Mouse (Mus musculus): Measurements from ENCODE around the gene Cdc25a. TPM values are rescaled to one million over a fixed set of nuclear protein-coding genes. Genes with fewer than 3 reads are reported as not detected.

Cdc25a gene
- polyA plus RNA-seq, 1 experiment from 2014 or later = 22.0 TPM

DNA sequence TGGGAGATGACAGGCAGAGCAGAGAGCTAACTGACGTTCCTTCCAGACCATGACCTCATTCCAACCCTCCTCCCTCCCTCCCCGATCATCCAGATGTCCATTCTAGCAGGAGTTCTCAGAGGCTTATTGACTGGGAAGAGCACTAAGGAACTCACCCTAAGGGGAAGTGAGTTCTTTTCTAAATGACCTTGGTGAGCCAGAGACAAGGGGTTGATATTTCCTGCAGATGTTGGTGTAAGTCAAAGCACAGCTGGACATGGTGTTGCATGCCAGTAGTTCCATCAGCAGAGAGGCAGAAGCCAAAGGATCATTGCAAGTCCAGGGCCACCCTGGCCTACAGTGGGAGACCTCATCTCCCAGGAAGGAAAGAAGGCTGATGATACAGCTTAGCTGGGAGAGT lies 22.6 kb downstream of the Cdc25a start:
- peaks cover 7% of the 10 kb centered on the region; the same call in 1 of the 2 replicates for H3K4me1 ChIP-seq (ENCODE audit: control insufficient read depth, insufficient read depth, low read length)
- no peaks in the 10 kb centered on the region for H3K27me3 ChIP-seq (ENCODE audit: control insufficient read depth, insufficient read depth, low read length)
- no peak overlapping the region for H3K4me2 ChIP-seq
- H3K36me3 ChIP-seq (ENCODE audit: control insufficient read depth, insufficient read depth, low read length) = 0 out of 2 replicates have a peak, but pooled peaks cover 8% of the 10 kb centered on the region
- no peak for ATAC-seq (replicated peaks; ENCODE audit: insufficient number of reproducible peaks, low FRiP score, low TSS enrichment)
- H3K9ac ChIP-seq (ENCODE audit: low read depth, low read length) = no peak overlapping the region
- H3K9me3 ChIP-seq (replicated peaks; ENCODE audit: control insufficient read depth, low read length) = no peaks in the 10 kb centered on the region
- H3K4me3 ChIP-seq (ENCODE audit: low read depth, low read length) = no peak overlapping the region
- 32% methylated on average over 2 of the region's 2 CpGs for WGBS (ENCODE audit: insufficient replicate concordance)
- no peak overlapping the region for H3K27ac ChIP-seq (ENCODE audit: low read depth, low read length)

DNA sequence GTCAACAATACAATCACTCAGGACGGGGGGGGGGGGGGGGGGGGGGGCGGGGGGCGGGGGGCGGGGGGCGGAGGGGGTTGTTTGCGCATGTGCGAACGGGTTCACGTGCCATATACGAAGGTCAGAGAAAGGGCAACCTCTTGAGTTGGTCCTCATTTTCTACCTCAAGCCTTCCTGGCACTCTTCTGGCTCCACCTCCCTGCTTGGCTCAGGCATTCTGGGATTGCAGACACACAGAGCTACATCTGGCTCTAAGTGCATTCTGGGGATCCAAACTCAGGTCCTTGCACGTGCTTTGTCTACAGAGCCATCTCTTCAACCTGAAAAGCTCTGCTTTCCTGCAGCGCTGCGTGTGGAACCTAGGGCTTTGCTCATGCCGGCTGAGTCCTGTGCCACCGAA lies 24.0 kb downstream of the Cdc25a start:
- ATAC-seq (replicated peaks; ENCODE audit: insufficient number of reproducible peaks, low FRiP score, low TSS enrichment) = no peak
- Histone ChIP-seq H3K27me3 (ENCODE audit: control insufficient read depth, insufficient read depth, low read length) (no peaks in the 10 kb centered on the region), H3K4me2 (no peak overlapping the region), H3K9ac (ENCODE audit: low read depth, low read length) (0 out of 2 replicates have a peak overlapping the region, but pooled peaks have one; percentile 46), H3K9me3 (replicated peaks; ENCODE audit: control insufficient read depth, low read length) (no peaks in the 10 kb centered on the region), H3K27ac (ENCODE audit: low read depth, low read length) (peak overlapping the region; percentile 22; the same call in 1 of the 2 replicates), H3K4me1 (ENCODE audit: control insufficient read depth, insufficient read depth, low read length) (peaks cover 5% of the 10 kb centered on the region; the same call in 1 of the 2 replicates), H3K4me3 (ENCODE audit: low read depth, low read length) (no peak overlapping the region), H3K36me3 (ENCODE audit: control insufficient read depth, insufficient read depth, low read length) (0 out of 2 replicates have a peak, but pooled peaks cover 4% of the 10 kb centered on the region)
- WGBS (ENCODE audit: insufficient replicate concordance) = 61% methylated on average over 7 of the region's 15 CpGs

DNA sequence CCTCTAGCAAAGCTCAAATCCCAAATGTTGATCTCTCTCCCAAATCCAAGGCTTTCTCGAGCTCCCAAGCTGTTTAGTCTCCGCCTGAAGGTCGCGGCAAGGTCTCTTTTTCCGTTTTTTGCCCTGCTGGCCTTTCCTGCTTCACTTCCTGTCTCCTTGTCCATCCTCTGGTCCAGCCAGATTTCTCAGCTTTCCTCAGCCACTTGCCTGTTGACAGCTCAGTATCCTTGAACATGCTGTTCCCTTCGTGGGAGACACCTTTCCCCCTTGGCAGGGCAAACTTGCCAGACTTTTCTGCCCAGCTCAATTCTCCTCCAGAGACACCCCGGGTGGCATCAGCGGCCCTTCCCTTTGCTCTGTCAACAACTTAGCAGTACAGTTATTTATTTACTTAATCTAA lies 24.4 kb downstream of the Cdc25a start:
- no peak overlapping the region for H3K4me3 ChIP-seq (ENCODE audit: low read depth, low read length)
- H3K27ac ChIP-seq (ENCODE audit: low read depth, low read length) = peak overlapping the region; percentile 22; the same call in 1 of the 2 replicates
- no peaks in the 10 kb centered on the region for H3K9me3 ChIP-seq (replicated peaks; ENCODE audit: control insufficient read depth, low read length)
- 0 out of 2 replicates have a peak, but pooled peaks cover 4% of the 10 kb centered on the region for H3K36me3 ChIP-seq (ENCODE audit: control insufficient read depth, insufficient read depth, low read length)
- H3K27me3 ChIP-seq (ENCODE audit: control insufficient read depth, insufficient read depth, low read length) = no peaks in the 10 kb centered on the region
- WGBS (ENCODE audit: insufficient replicate concordance) = 54% methylated on average over 8 of the region's 8 CpGs
- H3K4me1 ChIP-seq (ENCODE audit: control insufficient read depth, insufficient read depth, low read length) = peaks cover 3% of the 10 kb centered on the region; the same call in 1 of the 2 replicates
- H3K4me2 ChIP-seq = no peak overlapping the region
- H3K9ac ChIP-seq (ENCODE audit: low read depth, low read length) = 0 out of 2 replicates have a peak overlapping the region, but pooled peaks have one; percentile 46
- no peak for ATAC-seq (replicated peaks; ENCODE audit: insufficient number of reproducible peaks, low FRiP score, low TSS enrichment)

DNA sequence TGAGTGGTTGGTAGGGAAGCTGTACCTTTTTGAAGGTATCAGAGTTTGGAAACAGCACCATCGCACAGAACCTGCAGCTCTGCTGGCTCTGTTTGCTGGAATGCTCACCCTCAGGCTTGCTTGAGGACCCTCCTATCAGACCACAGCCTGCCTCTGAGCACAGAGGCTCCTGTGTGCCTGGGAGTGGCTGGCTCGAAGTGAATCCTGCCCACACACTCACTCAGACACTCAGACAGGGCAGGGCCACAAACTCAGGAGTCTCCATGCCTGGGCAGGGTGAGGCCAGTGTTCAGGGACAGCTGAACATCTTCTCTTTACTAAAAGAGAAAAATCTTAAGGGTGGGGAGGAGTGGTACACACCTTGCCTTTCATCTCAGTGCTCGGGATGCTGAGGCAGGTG lies 25.2 kb downstream of the Cdc25a start:
- H3K4me1 ChIP-seq (ENCODE audit: control insufficient read depth, insufficient read depth, low read length) = peaks cover 3% of the 10 kb centered on the region; the same call in 1 of the 2 replicates
- no peaks in the 10 kb centered on the region for H3K27me3 ChIP-seq (ENCODE audit: control insufficient read depth, insufficient read depth, low read length)
- H3K9ac ChIP-seq (ENCODE audit: low read depth, low read length) = no peak overlapping the region
- 83% methylated on average over 3 of the region's 3 CpGs for WGBS (ENCODE audit: insufficient replicate concordance)
- H3K4me2 ChIP-seq = no peak overlapping the region
- no peak overlapping the region for H3K27ac ChIP-seq (ENCODE audit: low read depth, low read length)
- H3K9me3 ChIP-seq (replicated peaks; ENCODE audit: control insufficient read depth, low read length) = no peaks in the 10 kb centered on the region
- 0 out of 2 replicates have a peak, but pooled peaks cover 2% of the 10 kb centered on the region for H3K36me3 ChIP-seq (ENCODE audit: control insufficient read depth, insufficient read depth, low read length)
- no peak for ATAC-seq (replicated peaks; ENCODE audit: insufficient number of reproducible peaks, low FRiP score, low TSS enrichment)
- H3K4me3 ChIP-seq (ENCODE audit: low read depth, low read length) = no peak overlapping the region

DNA sequence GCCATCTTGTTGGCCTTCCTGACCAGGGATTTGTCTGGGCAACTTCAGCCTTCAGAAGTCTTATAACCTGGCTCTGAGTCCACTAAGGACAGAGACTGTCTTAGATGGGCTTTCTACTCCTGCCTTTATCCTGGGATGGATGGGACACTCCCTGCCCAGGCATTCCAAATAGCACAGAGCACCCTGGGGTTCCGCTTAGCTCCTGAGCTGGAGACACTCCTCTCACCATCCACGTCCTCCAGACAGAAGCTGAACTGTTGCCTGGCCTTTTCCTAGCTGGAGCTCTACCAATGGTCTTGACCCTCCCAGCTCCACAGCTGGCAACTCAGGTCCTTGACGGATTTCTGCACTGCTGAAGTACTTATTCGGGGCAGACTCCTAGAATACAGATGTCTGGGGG lies 26.9 kb downstream of the Cdc25a start:
- ATAC-seq (replicated peaks; ENCODE audit: insufficient number of reproducible peaks, low FRiP score, low TSS enrichment) = no peak
- no peak overlapping the region for H3K4me3 ChIP-seq (ENCODE audit: low read depth, low read length)
- no peak overlapping the region for H3K27ac ChIP-seq (ENCODE audit: low read depth, low read length)
- no peak overlapping the region for H3K4me2 ChIP-seq
- peaks cover 3% of the 10 kb centered on the region; the same call in 1 of the 2 replicates for H3K4me1 ChIP-seq (ENCODE audit: control insufficient read depth, insufficient read depth, low read length)
- no peaks in the 10 kb centered on the region for H3K27me3 ChIP-seq (ENCODE audit: control insufficient read depth, insufficient read depth, low read length)
- 61% methylated on average over 4 of the region's 4 CpGs for WGBS (ENCODE audit: insufficient replicate concordance)
- no peak overlapping the region for H3K9ac ChIP-seq (ENCODE audit: low read depth, low read length)
- no peaks in the 10 kb centered on the region for H3K9me3 ChIP-seq (replicated peaks; ENCODE audit: control insufficient read depth, low read length)
- no peaks in the 10 kb centered on the region for H3K36me3 ChIP-seq (ENCODE audit: control insufficient read depth, insufficient read depth, low read length)

DNA sequence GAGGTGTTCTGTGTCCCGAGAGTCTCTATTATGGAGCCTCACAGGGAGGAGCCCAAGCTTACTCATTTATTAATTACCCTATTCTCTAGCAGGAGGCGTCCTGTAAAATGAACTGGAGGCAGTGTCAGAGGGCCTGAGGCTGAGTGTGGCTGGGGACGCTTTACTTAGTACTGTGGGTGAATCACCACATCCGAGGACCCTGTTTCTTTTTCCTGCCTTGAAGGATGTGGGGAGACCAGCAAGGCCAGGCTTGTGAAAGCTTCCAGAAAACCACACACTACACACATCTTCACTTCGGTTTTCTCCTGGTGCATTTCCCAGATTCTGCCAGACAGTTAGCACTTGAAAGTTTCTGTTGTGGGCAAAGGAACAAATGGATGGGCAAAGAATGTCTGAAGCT lies 27.4 kb downstream of the Cdc25a start:
- Histone ChIP-seq H3K27ac (ENCODE audit: low read depth, low read length) (no peak overlapping the region), H3K4me1 (ENCODE audit: control insufficient read depth, insufficient read depth, low read length) (peaks cover 5% of the 10 kb centered on the region; the same call in 1 of the 2 replicates), H3K36me3 (ENCODE audit: control insufficient read depth, insufficient read depth, low read length) (no peaks in the 10 kb centered on the region), H3K27me3 (ENCODE audit: control insufficient read depth, insufficient read depth, low read length) (no peaks in the 10 kb centered on the region), H3K9ac (ENCODE audit: low read depth, low read length) (no peak overlapping the region), H3K9me3 (replicated peaks; ENCODE audit: control insufficient read depth, low read length) (no peaks in the 10 kb centered on the region), H3K4me3 (ENCODE audit: low read depth, low read length) (no peak overlapping the region), H3K4me2 (no peak overlapping the region)
- 75% methylated on average over 5 of the region's 5 CpGs for WGBS (ENCODE audit: insufficient replicate concordance)
- no peak for ATAC-seq (replicated peaks; ENCODE audit: insufficient number of reproducible peaks, low FRiP score, low TSS enrichment)

DNA sequence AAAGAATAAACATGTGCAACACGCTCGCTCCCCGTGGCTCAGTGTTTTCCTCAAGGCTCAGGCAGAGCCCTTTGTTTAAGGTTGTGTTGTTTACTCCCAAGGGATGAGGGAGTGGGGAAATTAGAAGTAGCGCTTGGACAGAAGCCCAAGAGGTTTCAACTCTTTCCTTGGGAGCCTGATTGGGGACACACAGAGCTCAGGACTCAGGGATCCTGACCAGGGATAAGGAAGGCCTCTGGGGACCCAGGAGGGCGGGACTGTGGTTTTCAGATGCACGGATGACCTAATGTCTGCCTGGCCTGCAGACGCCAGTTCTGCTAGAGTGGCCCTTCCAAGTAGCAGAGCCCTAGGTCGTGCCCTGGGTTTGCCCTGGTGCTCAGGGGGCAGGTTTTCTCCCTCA lies 31.9 kb downstream of the Cdc25a start:
- H3K36me3 ChIP-seq (ENCODE audit: control insufficient read depth, insufficient read depth, low read length) = no peaks in the 10 kb centered on the region
- H3K4me3 ChIP-seq (ENCODE audit: low read depth, low read length) = no peak overlapping the region
- H3K9me3 ChIP-seq (replicated peaks; ENCODE audit: control insufficient read depth, low read length) = no peaks in the 10 kb centered on the region
- ATAC-seq (replicated peaks; ENCODE audit: insufficient number of reproducible peaks, low FRiP score, low TSS enrichment) = no peak
- no peaks in the 10 kb centered on the region for H3K27me3 ChIP-seq (ENCODE audit: control insufficient read depth, insufficient read depth, low read length)
- H3K27ac ChIP-seq (ENCODE audit: low read depth, low read length) = no peak overlapping the region
- 42% methylated on average over 8 of the region's 8 CpGs for WGBS (ENCODE audit: insufficient replicate concordance)
- peaks cover 3% of the 10 kb centered on the region; the same call in 1 of the 2 replicates for H3K4me1 ChIP-seq (ENCODE audit: control insufficient read depth, insufficient read depth, low read length)
- H3K4me2 ChIP-seq = no peak overlapping the region
- H3K9ac ChIP-seq (ENCODE audit: low read depth, low read length) = peak overlapping the region; percentile 22; the same call in 1 of the 2 replicates

DNA sequence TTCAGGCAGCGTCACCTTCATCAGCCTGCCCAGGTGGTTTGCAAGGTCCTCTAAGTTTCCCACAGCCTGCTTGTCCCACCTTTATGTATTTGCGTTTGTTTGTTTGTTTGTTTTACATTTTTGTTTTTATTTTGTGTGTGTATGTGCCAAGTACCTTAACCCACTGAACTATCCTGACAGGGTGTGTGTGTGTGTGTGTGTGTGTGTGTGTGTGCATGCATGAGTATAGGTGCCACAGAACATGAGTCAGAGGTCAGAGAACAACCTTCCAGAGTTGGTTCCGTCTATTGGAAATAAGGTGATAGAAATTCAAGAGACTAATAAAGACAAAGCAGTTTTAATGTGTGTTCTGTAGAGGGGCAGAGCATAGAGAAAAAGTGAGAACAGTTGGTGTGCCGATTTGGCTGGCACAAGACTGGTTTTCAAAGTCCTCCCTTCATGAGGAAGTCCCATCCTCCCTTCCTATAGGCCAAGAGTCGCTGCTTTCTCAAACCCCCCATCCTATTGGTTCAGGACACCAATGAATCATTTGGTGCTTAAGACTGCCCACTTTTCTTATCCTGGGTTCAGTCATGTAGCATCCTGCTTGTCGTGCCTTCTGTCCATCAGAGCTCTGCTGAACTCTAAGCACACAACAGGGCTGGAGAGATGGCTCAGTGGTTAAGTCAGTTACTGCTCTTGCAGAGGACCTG lies 32.5 kb downstream of the Cdc25a start:
- H3K27ac ChIP-seq (ENCODE audit: low read depth, low read length) = no peak overlapping the region
- WGBS (ENCODE audit: insufficient replicate concordance) = 70% methylated on average over 6 of the region's 6 CpGs
- no peak for ATAC-seq (replicated peaks; ENCODE audit: insufficient number of reproducible peaks, low FRiP score, low TSS enrichment)
- H3K27me3 ChIP-seq (ENCODE audit: control insufficient read depth, insufficient read depth, low read length) = no peaks in the 10 kb centered on the region
- H3K4me1 ChIP-seq (ENCODE audit: control insufficient read depth, insufficient read depth, low read length) = peaks cover 3% of the 10 kb centered on the region; the same call in 1 of the 2 replicates
- H3K4me3 ChIP-seq (ENCODE audit: low read depth, low read length) = no peak overlapping the region
- no peak overlapping the region for H3K4me2 ChIP-seq
- no peaks in the 10 kb centered on the region for H3K9me3 ChIP-seq (replicated peaks; ENCODE audit: control insufficient read depth, low read length)
- no peak overlapping the region for H3K9ac ChIP-seq (ENCODE audit: low read depth, low read length)
- no peaks in the 10 kb centered on the region for H3K36me3 ChIP-seq (ENCODE audit: control insufficient read depth, insufficient read depth, low read length)

Data from heart, embryonic 11.5 days (tissue).